Mouse (Mus musculus) central nervous system, embryonic 11.5 days (tissue): ENCODE measurements around the gene Gm14744. TPM values are rescaled to one million over a fixed set of nuclear protein-coding genes. Genes with fewer than 3 reads are reported as not detected.

Source experiments
- polyA plus RNA-seq: library from polyadenylated mRNA; depleted of rRNA; stranded (reverse); fragments of >200 nt; gene quantifications from 2 replicates; pipeline ENCODE4 v1.2.3, GENCODE M21; 2012; rRNA removed

The Gm14744 gene
- polyA plus RNA-seq, result not detected in 2 replicates

DNA sequence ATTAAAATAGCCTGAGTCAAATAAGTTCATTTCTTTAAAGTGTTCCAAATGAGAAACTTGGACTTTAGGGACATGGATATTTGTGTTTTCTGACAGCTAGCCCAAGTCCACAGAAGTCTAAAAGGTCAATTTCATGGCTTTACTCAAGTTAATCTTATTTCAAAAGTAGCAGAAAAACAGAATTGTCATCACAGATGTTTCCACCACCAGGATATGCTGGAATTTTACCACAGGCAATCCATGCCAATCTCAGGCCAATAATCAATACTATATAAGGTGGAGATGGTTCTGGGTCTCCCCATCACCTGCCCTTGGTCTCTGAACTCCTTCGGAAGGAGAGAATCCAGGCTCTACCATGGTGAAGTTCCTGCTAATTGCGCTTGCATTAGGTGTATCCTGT lies at the start of gene Gm14744:
TSS of gene Gm14744 (plus strand) at position 301 of the 400 bp plus-strand sequence.

GRCm38 (mm10) chrX:77853523-77853922 lies 11.0 kb upstream of the Gm14744 start, which contains the start of gene Pbsn:
Pbsn (minus strand) TSS chrX:77853623.

Other genes starting within 250 kb of the Gm14744 start
- 7.8 and 11.6 TPM in 2 replicates for gene Prkx, start 68.5 kb upstream of the Gm14744 start, polyA plus RNA-seq
- gene Pbsn, start 11.1 kb upstream of the Gm14744 start, polyA plus RNA-seq, result not detected in 2 replicates
- not detected in 2 replicates for gene 5430402E10Rik, start 60.3 kb downstream of the Gm14744 start, polyA plus RNA-seq
- 0.12 TPM in 1 of 2 replicates, not detected in the other for gene Obp1a, start 226.6 kb downstream of the Gm14744 start, polyA plus RNA-seq